ENCODE assay signal across 21 mouse cellular contexts in the genomic region with DNA sequence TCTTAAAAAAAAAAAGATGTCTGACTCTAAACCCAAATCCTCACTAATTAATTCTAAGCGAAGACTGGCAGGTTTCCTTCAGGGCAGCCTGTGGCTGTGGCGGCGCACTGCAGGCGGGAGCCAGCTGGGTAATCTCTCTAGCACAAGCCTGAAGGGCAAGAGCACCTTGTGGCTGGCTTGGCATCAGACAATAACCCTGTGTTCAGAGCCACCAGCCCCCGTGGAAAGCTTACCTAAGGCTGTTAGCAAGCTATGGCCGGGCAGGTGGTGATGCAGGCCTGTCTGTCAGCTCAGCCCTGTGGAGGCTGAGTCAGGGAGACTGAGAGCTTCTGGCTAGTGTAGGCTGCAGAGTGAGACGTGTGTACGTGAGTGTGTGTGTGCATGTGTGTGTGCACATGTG. TPM values are rescaled to one million over a fixed set of nuclear protein-coding genes. Genes with fewer than 3 reads are reported as not detected.
A peak's percentile ranks its signal among the peaks of the same experiment; 100 is the strongest.
DNase-seq lines count a peak whose midpoint lies in the region; ATAC-seq lines count a peak whose summit lies in the region.
"Had no signal": no experiment of that assay in that cellular context is flagged by ENCODE, and none has a peak within 500 bp of the region (broad histone marks: within the 10 kb centered on the region; RNA-seq: fewer than 3 reads in every experiment).

No protein-coding gene starts in this region.

- WGBS in hindbrain, embryonic 13.5 days: 75% methylated on average over 8 of the region's 8 CpGs
- 73% methylated on average over 8 of the region's 8 CpGs for WGBS in hindbrain, embryonic 14.5 days
- WGBS in midbrain, embryonic 14.5 days: 66% methylated on average over 8 of the region's 8 CpGs

- no peak overlapping the region; the same call in 1 of the 2 replicates for H3K9ac ChIP-seq in hindbrain, embryonic 13.5 days
- no peak overlapping the region for H3K9ac ChIP-seq in hindbrain, embryonic 14.5 days
- no peak overlapping the region for H3K9ac ChIP-seq in midbrain, embryonic 14.5 days (replicated peaks; ENCODE audit: low read length)
- H3K9ac ChIP-seq: forebrain, embryonic 12.5 days; kidney, embryonic 15.5 days; liver, embryonic 12.5 days; lung, embryonic 14.5 days had no signal

- no peak overlapping the region for H3K4me2 ChIP-seq in hindbrain, embryonic 13.5 days
- no peak overlapping the region for H3K4me2 ChIP-seq in hindbrain, embryonic 14.5 days (replicated peaks)
- no peak overlapping the region for H3K4me2 ChIP-seq in midbrain, embryonic 14.5 days (ENCODE audit: low read length)
- H3K4me2 ChIP-seq: forebrain, embryonic 12.5 days; heart, embryonic 11.5 days; kidney, embryonic 15.5 days; liver, embryonic 12.5 days; lung, embryonic 14.5 days had no signal

- H3K4me3 ChIP-seq in hindbrain, embryonic 13.5 days: no peak overlapping the region
- no peak overlapping the region for H3K4me3 ChIP-seq in hindbrain, embryonic 14.5 days (replicated peaks; ENCODE audit: low read length)
- no peak overlapping the region for H3K4me3 ChIP-seq in midbrain, embryonic 14.5 days (replicated peaks; ENCODE audit: low read depth, low read length)
- H3K4me3 ChIP-seq: forebrain, embryonic 12.5 days; kidney, embryonic 15.5 days; left cerebral cortex, adult 2 months; liver, embryonic 12.5 days; myocyte had no signal

- H3K27me3 ChIP-seq in hindbrain, embryonic 13.5 days: no peaks in the 10 kb centered on the region
- no peaks in the 10 kb centered on the region for H3K27me3 ChIP-seq in hindbrain, embryonic 14.5 days (ENCODE audit: control insufficient read depth, insufficient read depth, low read length)
- no peaks in the 10 kb centered on the region for H3K27me3 ChIP-seq in midbrain, embryonic 14.5 days (ENCODE audit: control insufficient read depth, insufficient read depth, low read length)
- H3K27me3 ChIP-seq: forebrain, embryonic 12.5 days; kidney, embryonic 15.5 days; liver, embryonic 12.5 days had no signal

- H3K36me3 ChIP-seq in hindbrain, embryonic 13.5 days: peaks cover 23% of the 10 kb centered on the region
- peaks cover 15% of the 10 kb centered on the region for H3K36me3 ChIP-seq in hindbrain, embryonic 14.5 days (replicated peaks; ENCODE audit: control insufficient read depth, insufficient read depth)
- peaks cover 24% of the 10 kb centered on the region; the same call in 1 of the 2 replicates for H3K36me3 ChIP-seq in midbrain, embryonic 14.5 days (ENCODE audit: control insufficient read depth, insufficient read depth, low read length)

- peaks cover 33% of the 10 kb centered on the region for H3K4me1 ChIP-seq in hindbrain, embryonic 13.5 days (replicated peaks)
- 0 out of 2 replicates have a peak, but pooled peaks cover 6% of the 10 kb centered on the region for H3K4me1 ChIP-seq in hindbrain, embryonic 14.5 days (replicated peaks; ENCODE audit: control insufficient read depth, insufficient read depth, low read length)
- 0 out of 2 replicates have a peak, but pooled peaks cover 8% of the 10 kb centered on the region for H3K4me1 ChIP-seq in midbrain, embryonic 14.5 days (ENCODE audit: control insufficient read depth, insufficient read depth, low read length)

- H3K27ac ChIP-seq in hindbrain, embryonic 13.5 days: peak overlapping the region; percentile 44; the same call in 1 of the 2 replicates
- H3K27ac ChIP-seq in hindbrain, embryonic 14.5 days: no peak overlapping the region
- peak overlapping the region; percentile 70; the same call in 1 of the 2 replicates for H3K27ac ChIP-seq in midbrain, embryonic 14.5 days (replicated peaks; ENCODE audit: low read depth, low read length)
- H3K27ac ChIP-seq: forebrain, embryonic 12.5 days; kidney, embryonic 15.5 days; left cerebral cortex, adult 2 months; liver, embryonic 12.5 days had no signal

- no peak for DNase-seq in hindbrain, embryonic 14.5 days (ENCODE audit: low spot score)
- DNase-seq in brain, adult 2 months (ENCODE audit: low read depth, low spot score): peak; percentile 65
- peak; percentile 57 for DNase-seq in cerebellum, adult 9-11 months
- DNase-seq in midbrain, embryonic 14.5 days: peak; percentile 31
- DNase-seq in right cerebral cortex, postnatal 4 days: no peak
- DNase-seq in kidney, postnatal 10 days: no peak
- DNase-seq: adrenal gland, postnatal 14 days; B cell, adult 2 months; embryo, embryonic 11 days; gastrocnemius, postnatal 36 days; heart, postnatal 14 days; lung, embryonic 14.5 days; lung, postnatal 4 days had no signal

- ATAC-seq in hindbrain, embryonic 13.5 days (ENCODE audit: low FRiP score): no peak
- ATAC-seq in hindbrain, embryonic 14.5 days (ENCODE audit: low FRiP score): no peak
- no peak for ATAC-seq in midbrain, embryonic 14.5 days (ENCODE audit: low FRiP score, low TSS enrichment)
- ATAC-seq: inflammation-experienced regulatory T-cells, adult 6 months; liver, embryonic 12.5 days had no signal

- H3K9me3 ChIP-seq in hindbrain, embryonic 13.5 days: peaks cover 4% of the 10 kb centered on the region; the same call in 1 of the 2 replicates
- H3K9me3 ChIP-seq in hindbrain, embryonic 14.5 days (ENCODE audit: control insufficient read depth, low read length): no peaks in the 10 kb centered on the region
- H3K9me3 ChIP-seq in midbrain, embryonic 14.5 days (ENCODE audit: control insufficient read depth, low read length): no peaks in the 10 kb centered on the region

RNA-seq across cellular contexts. Expression of gene Orai2, which starts 5.3 kb away (rescaled TPM):
- polyA plus RNA-seq in hindbrain, embryonic 13.5 days (2015; fragmentation: Nextera tagmentation; extraction: Ambion mirVana): 33.5 and 34.0 TPM in 2 replicates
- polyA plus RNA-seq in hindbrain, embryonic 14.5 days (2014; fragmentation: Nextera tagmentation; extraction: Ambion mirVana): 34.6 and 37.5 TPM in 2 replicates
- polyA plus RNA-seq in midbrain, embryonic 14.5 days (2014; fragmentation: Nextera tagmentation; extraction: Ambion mirVana): 38.2 and 46.8 TPM in 2 replicates

RNA-seq across cellular contexts. Expression of gene Alkbh4, which starts 29.3 kb away (rescaled TPM):
- polyA plus RNA-seq in hindbrain, embryonic 13.5 days (2015; fragmentation: Nextera tagmentation; extraction: Ambion mirVana): 24.6 and 26.9 TPM in 2 replicates
- polyA plus RNA-seq in hindbrain, embryonic 14.5 days (2014; fragmentation: Nextera tagmentation; extraction: Ambion mirVana): 16.7 and 17.1 TPM in 2 replicates
- 16.8 and 20.0 TPM in 2 replicates for polyA plus RNA-seq in midbrain, embryonic 14.5 days (2014; fragmentation: Nextera tagmentation; extraction: Ambion mirVana)

RNA-seq across cellular contexts. Expression of gene Lrwd1, which starts 29.4 kb away (rescaled TPM):
- polyA plus RNA-seq in hindbrain, embryonic 13.5 days (2015; fragmentation: Nextera tagmentation; extraction: Ambion mirVana): 27.7 and 28.2 TPM in 2 replicates
- 18.2 and 20.5 TPM in 2 replicates for polyA plus RNA-seq in hindbrain, embryonic 14.5 days (2014; fragmentation: Nextera tagmentation; extraction: Ambion mirVana)
- 22.7 and 24.5 TPM in 2 replicates for polyA plus RNA-seq in midbrain, embryonic 14.5 days (2014; fragmentation: Nextera tagmentation; extraction: Ambion mirVana)

RNA-seq across cellular contexts. Expression of gene Prkrip1, which starts 33.5 kb away (rescaled TPM):
- polyA plus RNA-seq in hindbrain, embryonic 13.5 days (2015; fragmentation: Nextera tagmentation; extraction: Ambion mirVana): 66.5 and 67.9 TPM in 2 replicates
- 59.0 and 61.7 TPM in 2 replicates for polyA plus RNA-seq in hindbrain, embryonic 14.5 days (2014; fragmentation: Nextera tagmentation; extraction: Ambion mirVana)
- polyA plus RNA-seq in midbrain, embryonic 14.5 days (2014; fragmentation: Nextera tagmentation; extraction: Ambion mirVana): 60.8 and 67.1 TPM in 2 replicates

RNA-seq across cellular contexts. Expression of gene Polr2j, which starts 48.8 kb away (rescaled TPM):
- 231 and 236 TPM in 2 replicates for polyA plus RNA-seq in hindbrain, embryonic 13.5 days (2015; fragmentation: Nextera tagmentation; extraction: Ambion mirVana)
- polyA plus RNA-seq in hindbrain, embryonic 14.5 days (2014; fragmentation: Nextera tagmentation; extraction: Ambion mirVana): 209 and 235 TPM in 2 replicates
- polyA plus RNA-seq in midbrain, embryonic 14.5 days (2014; fragmentation: Nextera tagmentation; extraction: Ambion mirVana): 233 and 265 TPM in 2 replicates

Comparison
In these comparisons a context has a peak if more than half of its experiments do, and no peak if none do; other contexts are left out.
1. DNase-seq: peak in brain, adult 2 months (single experiment), cerebellum, adult 9-11 months (single experiment) and midbrain, embryonic 14.5 days (single experiment); none in hindbrain, embryonic 14.5 days (single experiment), right cerebral cortex, postnatal 4 days (single experiment) and kidney, postnatal 10 days (single experiment).